Mouse (Mus musculus): ENCODE measurements around the gene Grb10. TPM values are rescaled to one million over a fixed set of nuclear protein-coding genes. Genes with fewer than 3 reads are reported as not detected.
A peak's percentile ranks its signal among the peaks of the same experiment; 100 is the strongest.

The Grb10 gene
- polyA plus RNA-seq, 2 experiments = 43.2 to 91.5 TPM

GRCm38 (mm10) chr11:11893769-11894168 lies 144.7 kb downstream of the Grb10 start:
- no peak for DNase-seq (ENCODE audit: low read depth in 3 of 3, low spot score in 3 of 3)
- WGBS (ENCODE audit: insufficient replicate concordance) = 65% methylated on average over 1 of the region's 1 CpGs
- Histone ChIP-seq H3K36me3 (replicated peaks; ENCODE audit: control insufficient read depth, insufficient read depth, low read depth) (no peaks in the 10 kb centered on the region), H3K27ac (no peak overlapping the region), H3K4me3 (ENCODE audit: insufficient read depth in 1 of 2, low read depth in 2 of 2, low read length in 2 of 2) (no peak overlapping the region), H3K4me2 (ENCODE audit: low read depth) (no peak overlapping the region), H3K9ac (replicated peaks) (no peak overlapping the region), H3K27me3 (ENCODE audit: control insufficient read depth, insufficient read depth, low read length) (no peaks in the 10 kb centered on the region), H3K9me3 (ENCODE audit: control insufficient read depth, low read length) (no peaks in the 10 kb centered on the region), H3K4me1 (replicated peaks; ENCODE audit: control insufficient read depth in 2 of 2, insufficient read depth in 2 of 2, low read length in 1 of 2) (peaks cover 5 to 9% of the 10 kb centered on the region in 2 experiments)
- TF ChIP-seq CTCF (IDR thresholded peaks at IDR 0.05; ENCODE audit: low read depth) (no peak), EP300 (IDR thresholded peaks at IDR 0.05; ENCODE audit: low read depth) (no peak)
- ATAC-seq (ENCODE audit: insufficient read depth) = no peak

GRCm38 (mm10) chr11:11892993-11893602 lies 145.4 kb downstream of the Grb10 start:
- no peaks in the 10 kb centered on the region for H3K27me3 ChIP-seq (ENCODE audit: control insufficient read depth, insufficient read depth, low read length)
- H3K4me2 ChIP-seq (ENCODE audit: low read depth) = no peak overlapping the region
- H3K9ac ChIP-seq (replicated peaks) = no peak overlapping the region
- peaks cover 11 to 14% of the 10 kb centered on the region in 2 experiments for H3K4me1 ChIP-seq (replicated peaks; ENCODE audit: control insufficient read depth in 2 of 2, insufficient read depth in 2 of 2, low read length in 1 of 2)
- H3K36me3 ChIP-seq (replicated peaks; ENCODE audit: control insufficient read depth, insufficient read depth, low read depth) = no peaks in the 10 kb centered on the region
- TF ChIP-seq EP300 (IDR thresholded peaks at IDR 0.05; ENCODE audit: low read depth) (no peak), CTCF (IDR thresholded peaks at IDR 0.05; ENCODE audit: low read depth) (no peak)
- no peaks in the 10 kb centered on the region for H3K9me3 ChIP-seq (ENCODE audit: control insufficient read depth, low read length)
- ATAC-seq (ENCODE audit: insufficient read depth) (no peak), DNase-seq (ENCODE audit: low read depth in 3 of 3, low spot score in 3 of 3) (no peak)
- H3K27ac ChIP-seq = no peak overlapping the region
- H3K4me3 ChIP-seq (ENCODE audit: insufficient read depth in 1 of 2, low read depth in 2 of 2, low read length in 2 of 2) = no peak overlapping the region
- WGBS (ENCODE audit: insufficient replicate concordance) = 55% methylated on average over 10 of the region's 10 CpGs

- Histone ChIP-seq H3K9ac (replicated peaks) (no peak overlapping the region), H3K27ac (no peak overlapping the region), H3K36me3 (replicated peaks; ENCODE audit: control insufficient read depth, insufficient read depth, low read depth) (no peaks in the 10 kb centered on the region), H3K4me2 (ENCODE audit: low read depth) (no peak overlapping the region), H3K27me3 (ENCODE audit: control insufficient read depth, insufficient read depth, low read length) (no peaks in the 10 kb centered on the region), H3K4me3 (ENCODE audit: insufficient read depth in 1 of 2, low read depth in 2 of 2, low read length in 2 of 2) (no peak overlapping the region), H3K4me1 (replicated peaks; ENCODE audit: control insufficient read depth in 2 of 2, insufficient read depth in 2 of 2, low read length in 1 of 2) (peaks cover 19 to 22% of the 10 kb centered on the region in 2 experiments), H3K9me3 (ENCODE audit: control insufficient read depth, low read length) (no peaks in the 10 kb centered on the region)
- ATAC-seq (ENCODE audit: insufficient read depth) = no peak
- TF ChIP-seq EP300 (IDR thresholded peaks at IDR 0.05; ENCODE audit: low read depth) = no peak
- no peak for TF ChIP-seq CTCF (IDR thresholded peaks at IDR 0.05; ENCODE audit: low read depth)
- DNase-seq (ENCODE audit: low read depth in 3 of 3, low spot score in 3 of 3) = no peak
Observed at GRCm38 (mm10) chr11:11891832-11892231, 146.7 kb downstream of the Grb10 start.

- no peaks in the 10 kb centered on the region for H3K36me3 ChIP-seq (replicated peaks; ENCODE audit: control insufficient read depth, insufficient read depth, low read depth)
- H3K9me3 ChIP-seq (ENCODE audit: control insufficient read depth, low read length) = no peaks in the 10 kb centered on the region
- no peak overlapping the region for H3K4me2 ChIP-seq (ENCODE audit: low read depth)
- no peak for DNase-seq (ENCODE audit: low read depth in 3 of 3, low spot score in 3 of 3)
- H3K4me1 ChIP-seq (replicated peaks; ENCODE audit: control insufficient read depth in 2 of 2, insufficient read depth in 2 of 2, low read length in 1 of 2) = peaks cover 33 to 37% of the 10 kb centered on the region in 2 experiments
- H3K27ac ChIP-seq = no peak overlapping the region
- WGBS (ENCODE audit: insufficient replicate concordance) = 65% methylated on average over 10 of the region's 10 CpGs
- H3K27me3 ChIP-seq (ENCODE audit: control insufficient read depth, insufficient read depth, low read length) = no peaks in the 10 kb centered on the region
- ATAC-seq (ENCODE audit: insufficient read depth) = no peak
- no peak overlapping the region for H3K4me3 ChIP-seq (ENCODE audit: insufficient read depth in 1 of 2, low read depth in 2 of 2, low read length in 2 of 2)
- no peak for TF ChIP-seq EP300 (IDR thresholded peaks at IDR 0.05; ENCODE audit: low read depth)
- no peak for TF ChIP-seq CTCF (IDR thresholded peaks at IDR 0.05; ENCODE audit: low read depth)
- no peak overlapping the region for H3K9ac ChIP-seq (replicated peaks)
Observed at GRCm38 (mm10) chr11:11890139-11890741, 148.2 kb downstream of the Grb10 start.

GRCm38 (mm10) chr11:11888727-11889126 lies 149.8 kb downstream of the Grb10 start:
- Histone ChIP-seq H3K27me3 (ENCODE audit: control insufficient read depth, insufficient read depth, low read length) (no peaks in the 10 kb centered on the region), H3K36me3 (replicated peaks; ENCODE audit: control insufficient read depth, insufficient read depth, low read depth) (no peaks in the 10 kb centered on the region), H3K4me1 (replicated peaks; ENCODE audit: control insufficient read depth in 2 of 2, insufficient read depth in 2 of 2, low read length in 1 of 2) (peaks cover 46 to 48% of the 10 kb centered on the region in 2 experiments), H3K4me2 (ENCODE audit: low read depth) (no peak overlapping the region), H3K9me3 (ENCODE audit: control insufficient read depth, low read length) (no peaks in the 10 kb centered on the region), H3K9ac (replicated peaks) (no peak overlapping the region), H3K27ac (peak overlapping the region; percentile 4; the same call in 1 of the 2 replicates), H3K4me3 (ENCODE audit: insufficient read depth in 1 of 2, low read depth in 2 of 2, low read length in 2 of 2) (no peak overlapping the region)
- TF ChIP-seq EP300 (IDR thresholded peaks at IDR 0.05; ENCODE audit: low read depth) (no peak), CTCF (IDR thresholded peaks at IDR 0.05; ENCODE audit: low read depth) (no peak)
- WGBS (ENCODE audit: insufficient replicate concordance) = 42% methylated on average over 3 of the region's 3 CpGs
- no peak for DNase-seq (ENCODE audit: low read depth in 3 of 3, low spot score in 3 of 3)
- ATAC-seq (ENCODE audit: insufficient read depth) = no peak
